ENCODE assay signal across 8 mouse cellular contexts in the genomic region with DNA sequence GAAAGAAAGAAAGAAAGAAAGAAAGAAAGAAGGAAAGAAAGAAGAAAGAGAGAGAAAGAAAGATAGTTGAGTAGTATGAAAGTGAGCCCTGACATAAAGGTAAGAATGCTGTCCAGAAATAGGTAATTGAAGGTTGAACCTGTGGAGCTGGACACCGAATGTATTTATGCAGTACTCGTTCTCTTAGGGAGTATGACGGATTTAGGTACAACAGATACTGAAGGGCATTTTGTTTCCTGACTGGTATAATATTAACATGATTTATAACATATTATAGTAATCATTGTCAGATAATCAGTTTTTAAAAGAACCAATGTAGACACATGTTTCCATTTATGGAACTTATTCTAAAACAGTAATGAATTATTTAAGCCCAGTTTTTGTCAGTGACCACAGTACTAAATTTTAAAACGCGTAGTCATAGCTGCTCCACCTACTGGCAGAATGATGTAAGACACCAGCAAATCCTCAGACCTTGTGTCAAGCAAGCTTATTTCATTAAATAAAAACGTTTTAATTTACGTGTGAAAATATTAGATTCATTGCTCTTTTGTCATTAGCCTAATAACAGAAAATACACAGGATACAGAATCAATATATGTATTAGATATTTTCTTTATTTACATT.
A peak's percentile ranks its signal among the peaks of the same experiment; 100 is the strongest.
DNase-seq lines count a peak whose midpoint lies in the region; ATAC-seq and TF ChIP-seq lines count a peak whose summit lies in the region.

No protein-coding gene starts in this region.

- no peak overlapping the region for H3K27ac ChIP-seq in heart, embryonic 10.5 days
- no peak overlapping the region for H3K27ac ChIP-seq in thymus, adult 2 months (ENCODE audit: control insufficient read depth, insufficient read depth, low read length)
- H3K27ac ChIP-seq in liver, embryonic 12.5 days: no peak overlapping the region

- H3K9me3 ChIP-seq in heart, embryonic 10.5 days: no peaks in the 10 kb centered on the region
- H3K9me3 ChIP-seq in liver, embryonic 12.5 days (replicated peaks): no peaks in the 10 kb centered on the region

- no peak for ATAC-seq in liver, embryonic 12.5 days

- H3K4me1 ChIP-seq in heart, embryonic 10.5 days: peaks cover 7% of the 10 kb centered on the region; the same call in 1 of the 2 replicates
- H3K4me1 ChIP-seq in thymus, adult 2 months (replicated peaks; ENCODE audit: control insufficient read depth, insufficient read depth, low read length): no peaks in the 10 kb centered on the region
- no peaks in the 10 kb centered on the region for H3K4me1 ChIP-seq in liver, embryonic 12.5 days

- H3K4me2 ChIP-seq in liver, embryonic 12.5 days: no peak overlapping the region

- no peak for TF ChIP-seq POLR2A in thymus, adult 2 months (IDR thresholded peaks at IDR 0.05; ENCODE audit: control insufficient read depth, extremely low read depth, insufficient read depth, low read length, poor library complexity)

- no peak for TF ChIP-seq CTCF in thymus, adult 2 months (IDR thresholded peaks at IDR 0.05; ENCODE audit: borderline replicate concordance, control insufficient read depth, extremely low read depth, insufficient read depth, low read length, poor library complexity)

- H3K9ac ChIP-seq in liver, embryonic 12.5 days: no peak overlapping the region

- no peaks in the 10 kb centered on the region for H3K27me3 ChIP-seq in heart, embryonic 10.5 days (ENCODE audit: insufficient read depth, poor library complexity, severe bottlenecking)
- H3K27me3 ChIP-seq in thymus, adult 2 months (ENCODE audit: control insufficient read depth, insufficient read depth, low read length): no peaks in the 10 kb centered on the region
- H3K27me3 ChIP-seq in liver, embryonic 12.5 days (replicated peaks): no peaks in the 10 kb centered on the region

- H3K36me3 ChIP-seq in heart, embryonic 10.5 days: no peaks in the 10 kb centered on the region
- H3K36me3 ChIP-seq in thymus, adult 2 months (ENCODE audit: control insufficient read depth, insufficient read depth, low read length): no peaks in the 10 kb centered on the region
- H3K36me3 ChIP-seq in liver, embryonic 12.5 days: no peaks in the 10 kb centered on the region

- 43% methylated on average over 7 of the region's 7 CpGs for WGBS in heart, embryonic 10.5 days
- 49% methylated on average over 7 of the region's 7 CpGs for WGBS in thymus, adult 2 months
- 39% methylated on average over 7 of the region's 7 CpGs for WGBS in liver, embryonic 12.5 days (ENCODE audit: insufficient replicate concordance)

- DNase-seq in heart, adult 18-20 months: peak; percentile 7 to 57
- no peak for DNase-seq in heart, embryonic 10.5 days (ENCODE audit: low spot score)
- peak; percentile 16 for DNase-seq in thymus, postnatal 4 days
- DNase-seq in thymus, adult 2 months: no peak
- peak; percentile 77 for DNase-seq in embryo, embryonic 10.5 days (ENCODE audit: low spot score)
- peak; percentile 60 for DNase-seq in kidney, postnatal 10 days
- peak; percentile 4 for DNase-seq in naive thymus-derived CD4-positive, alpha-beta T cell, adult 2 months (ENCODE audit: low read depth)

- no peak overlapping the region for H3K4me3 ChIP-seq in heart, embryonic 10.5 days
- no peak overlapping the region for H3K4me3 ChIP-seq in thymus, adult 2 months (ENCODE audit: control insufficient read depth, insufficient read depth, low read length)
- H3K4me3 ChIP-seq in liver, embryonic 12.5 days: no peak overlapping the region

Comparison
In these comparisons a context has a peak if more than half of its experiments do, and no peak if none do; other contexts are left out.
1. DNase-seq: peak in heart, adult 18-20 months (2 of 2), thymus, postnatal 4 days (single experiment), embryo, embryonic 10.5 days (single experiment), kidney, postnatal 10 days (single experiment) and naive thymus-derived CD4-positive, alpha-beta T cell, adult 2 months (single experiment); none in heart, embryonic 10.5 days (single experiment) and thymus, adult 2 months (single experiment).